Mouse (Mus musculus) heart, embryonic 15.5 days (tissue): Measurements from ENCODE around the gene Lingo1. TPM values are rescaled to one million over a fixed set of nuclear protein-coding genes. Genes with fewer than 3 reads are reported as not detected.

Source experiments
- ATAC-seq: fragments of 200-750 bp; cut with Nextera tagmentation; replicated peaks from 2 replicates; pipeline ENCODE4 v1.8.0; 2017; ENCODE audit warnings: low read depth, moderate TSS enrichment; ENCODE audit not compliant: insufficient number of reproducible peaks, insufficient read depth, low FRiP score
- H3K27ac ChIP-seq: fragments of 300-500 bp; sonication (generic); 2 replicates; pipeline ENCODE4 v1.5.1; 2015; ENCODE audit warnings: mild to moderate bottlenecking, inconsistent platforms
- H3K27me3 ChIP-seq: fragments of 300-500 bp; sonication (generic); 2 replicates; pipeline ENCODE4 v1.6.1; 2015; ENCODE audit warnings: inconsistent platforms
- H3K36me3 ChIP-seq: fragments of 300-500 bp; sonication (generic); 2 replicates; pipeline ENCODE4 v1.6.1; 2015; ENCODE audit warnings: mild to moderate bottlenecking, inconsistent platforms
- H3K4me1 ChIP-seq: fragments of 300-500 bp; sonication (generic); replicated peaks from 2 replicates; pipeline ENCODE4 v1.6.1; 2015; ENCODE audit warnings: inconsistent platforms
- H3K4me2 ChIP-seq: fragments of 300-500 bp; sonication (generic); 2 replicates; pipeline ENCODE4 v1.6.1; 2015; ENCODE audit warnings: inconsistent platforms, mild to moderate bottlenecking, moderate library complexity
- H3K4me3 ChIP-seq: fragments of 300-500 bp; sonication (generic); 2 replicates; pipeline ENCODE4 v1.5.1; 2015; ENCODE audit warnings: mild to moderate bottlenecking, inconsistent platforms
- H3K9ac ChIP-seq: fragments of 300-500 bp; sonication (generic); 2 replicates; pipeline ENCODE4 v1.6.1; 2015; ENCODE audit warnings: mild to moderate bottlenecking, inconsistent platforms
- H3K9me3 ChIP-seq: fragments of 300-500 bp; sonication (generic); replicated peaks from 2 replicates; pipeline ENCODE4 v1.6.1; 2016; ENCODE audit warnings: inconsistent platforms
- WGBS: fragments of 180-500 bp; shearing (Covaris S2); methylation state at CpG from one replicate; pipeline ENCODE4 v1.1.7; 2015; ENCODE audit warnings: mixed read lengths; 5-methylcytosine and 5-hydroxymethylcytosine counted together
- polyA plus RNA-seq: library from polyadenylated mRNA; unstranded; fragments of >200 nt; fragmentation: Nextera tagmentation; extraction: Ambion mirVana; gene quantifications from 2 replicates; pipeline ENCODE4 v1.2.1, GENCODE M21; 2015

Lingo1 gene
- polyA plus RNA-seq, 1 experiment from 2014 or later = 2.3 TPM

- no peak overlapping the region for H3K4me3 ChIP-seq
- H3K36me3 ChIP-seq = no peaks in the 10 kb centered on the region
- peaks cover 24% of the 10 kb centered on the region for H3K4me1 ChIP-seq
- WGBS = 80% methylated on average over 5 of the region's 5 CpGs
- no peak overlapping the region for H3K4me2 ChIP-seq
- no peak overlapping the region for H3K9ac ChIP-seq
- H3K9me3 ChIP-seq = no peaks in the 10 kb centered on the region
- no peak for ATAC-seq
- H3K27me3 ChIP-seq = no peaks in the 10 kb centered on the region
- no peak overlapping the region for H3K27ac ChIP-seq
Observed at GRCm38 (mm10) chr9:56610466-56610865, 185.8 kb downstream of the Lingo1 start.

GRCm38 (mm10) chr9:56609486-56609885 lies 186.8 kb downstream of the Lingo1 start:
- no peak overlapping the region for H3K4me2 ChIP-seq
- no peak for ATAC-seq
- H3K9me3 ChIP-seq = no peaks in the 10 kb centered on the region
- H3K4me3 ChIP-seq = no peak overlapping the region
- no peak overlapping the region for H3K27ac ChIP-seq
- H3K27me3 ChIP-seq = no peaks in the 10 kb centered on the region
- H3K36me3 ChIP-seq = no peaks in the 10 kb centered on the region
- no peak overlapping the region for H3K9ac ChIP-seq
- peaks cover 33% of the 10 kb centered on the region for H3K4me1 ChIP-seq
- WGBS = 56% methylated on average over 5 of the region's 5 CpGs

GRCm38 (mm10) chr9:56608691-56609351 lies 187.4 kb downstream of the Lingo1 start:
- 0 out of 2 replicates have a peak, but pooled peaks have one; percentile 1 for ATAC-seq
- H3K9ac ChIP-seq = no peak overlapping the region
- no peaks in the 10 kb centered on the region for H3K36me3 ChIP-seq
- H3K27ac ChIP-seq = no peak overlapping the region
- peaks cover 36% of the 10 kb centered on the region for H3K4me1 ChIP-seq
- H3K4me3 ChIP-seq = no peak overlapping the region
- no peaks in the 10 kb centered on the region for H3K9me3 ChIP-seq
- WGBS = 27% methylated on average over 11 of the region's 11 CpGs
- H3K4me2 ChIP-seq = no peak overlapping the region
- no peaks in the 10 kb centered on the region for H3K27me3 ChIP-seq

- peak overlapping the region; percentile 29 for H3K4me2 ChIP-seq
- no peaks in the 10 kb centered on the region for H3K9me3 ChIP-seq
- H3K4me1 ChIP-seq = peaks cover 27% of the 10 kb centered on the region
- 0 out of 2 replicates have a peak, but pooled peaks have one; percentile 7 for ATAC-seq
- no peaks in the 10 kb centered on the region for H3K27me3 ChIP-seq
- peak overlapping the region; percentile 21 for H3K27ac ChIP-seq
- no peaks in the 10 kb centered on the region for H3K36me3 ChIP-seq
- H3K9ac ChIP-seq = no peak overlapping the region
- WGBS = 47% methylated on average over 16 of the region's 16 CpGs
- H3K4me3 ChIP-seq = peak overlapping the region; percentile 24
Observed at GRCm38 (mm10) chr9:56606082-56606740, 190.1 kb downstream of the Lingo1 start.

GRCm38 (mm10) chr9:56605443-56605806 lies 190.8 kb downstream of the Lingo1 start:
- H3K36me3 ChIP-seq = no peaks in the 10 kb centered on the region
- no peak overlapping the region for H3K4me2 ChIP-seq
- H3K4me1 ChIP-seq = peaks cover 27% of the 10 kb centered on the region
- H3K4me3 ChIP-seq = no peak overlapping the region
- no peaks in the 10 kb centered on the region for H3K27me3 ChIP-seq
- no peak overlapping the region for H3K9ac ChIP-seq
- H3K9me3 ChIP-seq = no peaks in the 10 kb centered on the region
- no peak for ATAC-seq
- H3K27ac ChIP-seq = no peak overlapping the region

- Histone ChIP-seq H3K4me2 (peak overlapping the region; percentile 24), H3K27ac (no peak overlapping the region), H3K4me3 (no peak overlapping the region), H3K9ac (no peak overlapping the region), H3K4me1 (peaks cover 27% of the 10 kb centered on the region), H3K27me3 (no peaks in the 10 kb centered on the region), H3K36me3 (no peaks in the 10 kb centered on the region), H3K9me3 (no peaks in the 10 kb centered on the region)
- no peak for ATAC-seq
- WGBS = 31% methylated on average over 12 of the region's 12 CpGs
Observed at GRCm38 (mm10) chr9:56604797-56605442, 191.3 kb downstream of the Lingo1 start.

GRCm38 (mm10) chr9:56600655-56601054 lies 195.6 kb downstream of the Lingo1 start:
- Histone ChIP-seq H3K9ac (no peak overlapping the region), H3K4me3 (no peak overlapping the region), H3K27me3 (no peaks in the 10 kb centered on the region), H3K4me2 (no peak overlapping the region), H3K36me3 (no peaks in the 10 kb centered on the region), H3K4me1 (peaks cover 14% of the 10 kb centered on the region), H3K27ac (no peak overlapping the region), H3K9me3 (no peaks in the 10 kb centered on the region)
- WGBS = 63% methylated on average over 11 of the region's 11 CpGs
- no peak for ATAC-seq

GRCm38 (mm10) chr9:56592639-56593038 lies 203.6 kb downstream of the Lingo1 start:
- Histone ChIP-seq H3K36me3 (no peaks in the 10 kb centered on the region), H3K27me3 (peaks cover 10% of the 10 kb centered on the region; the same call in 1 of the 2 replicates), H3K4me1 (no peaks in the 10 kb centered on the region), H3K4me2 (no peak overlapping the region), H3K4me3 (no peak overlapping the region), H3K27ac (no peak overlapping the region), H3K9ac (no peak overlapping the region), H3K9me3 (no peaks in the 10 kb centered on the region)
- no peak for ATAC-seq
- 86% methylated on average over 7 of the region's 7 CpGs for WGBS

- Histone ChIP-seq H3K4me1 (no peaks in the 10 kb centered on the region), H3K4me3 (no peak overlapping the region), H3K4me2 (no peak overlapping the region), H3K9me3 (no peaks in the 10 kb centered on the region), H3K27ac (no peak overlapping the region), H3K27me3 (peaks cover 13% of the 10 kb centered on the region; the same call in 1 of the 2 replicates), H3K36me3 (no peaks in the 10 kb centered on the region), H3K9ac (no peak overlapping the region)
- 66% methylated on average over 8 of the region's 8 CpGs for WGBS
- ATAC-seq = no peak
Observed at GRCm38 (mm10) chr9:56591248-56591888, 204.9 kb downstream of the Lingo1 start.

GRCm38 (mm10) chr9:56589762-56590161 lies 206.5 kb downstream of the Lingo1 start:
- no peaks in the 10 kb centered on the region for H3K9me3 ChIP-seq
- ATAC-seq = no peak
- no peaks in the 10 kb centered on the region for H3K4me1 ChIP-seq
- no peak overlapping the region for H3K27ac ChIP-seq
- H3K27me3 ChIP-seq = peaks cover 17% of the 10 kb centered on the region; the same call in 1 of the 2 replicates
- H3K4me2 ChIP-seq = no peak overlapping the region
- H3K9ac ChIP-seq = no peak overlapping the region
- H3K36me3 ChIP-seq = no peaks in the 10 kb centered on the region
- H3K4me3 ChIP-seq = no peak overlapping the region
- 57% methylated on average over 5 of the region's 5 CpGs for WGBS

GRCm38 (mm10) chr9:56584043-56584424 lies 212.2 kb downstream of the Lingo1 start:
- H3K4me1 ChIP-seq = no peaks in the 10 kb centered on the region
- H3K27me3 ChIP-seq = 0 out of 2 replicates have a peak, but pooled peaks cover 14% of the 10 kb centered on the region
- no peak overlapping the region for H3K4me3 ChIP-seq
- ATAC-seq = no peak
- no peaks in the 10 kb centered on the region for H3K36me3 ChIP-seq
- H3K27ac ChIP-seq = no peak overlapping the region
- 74% methylated on average over 7 of the region's 7 CpGs for WGBS
- no peak overlapping the region for H3K4me2 ChIP-seq
- H3K9ac ChIP-seq = no peak overlapping the region
- no peaks in the 10 kb centered on the region for H3K9me3 ChIP-seq
